Mouse (Mus musculus) embryonic facial prominence, embryonic 14.5 days (tissue): ENCODE measurements around the gene Spaca4. TPM values are rescaled to one million over a fixed set of nuclear protein-coding genes. Genes with fewer than 3 reads are reported as not detected.

Experiments
- ATAC-seq: fragments of 200-750 bp; cut with Nextera tagmentation; 2 replicates; pipeline ENCODE4 v1.8.0; 2017; ENCODE audit warnings: low read depth, moderate number of reproducible peaks, moderate TSS enrichment
- DNase-seq: peaks from one replicate; pipeline ENCODE4 v3.0.0-alpha.2; 2015; ENCODE audit warnings: low spot score
- H3K27ac ChIP-seq: fragments of 300-500 bp; sonication (generic); replicated peaks from 2 replicates; pipeline ENCODE4 v1.5.1; 2014; ENCODE audit warnings: low read depth, mild to moderate bottlenecking, low read length, moderate library complexity
- H3K27me3 ChIP-seq: fragments of 300-500 bp; sonication (generic); replicated peaks from 2 replicates; pipeline ENCODE4 v1.6.1; 2014; ENCODE audit warnings: low read length; ENCODE audit not compliant: control insufficient read depth, insufficient read depth
- H3K36me3 ChIP-seq: fragments of 300-500 bp; sonication (generic); 2 replicates; pipeline ENCODE4 v1.6.1; 2014; ENCODE audit warnings: low read length, mixed read lengths; ENCODE audit not compliant: control insufficient read depth, insufficient read depth
- H3K4me1 ChIP-seq: fragments of 300-500 bp; sonication (generic); 2 replicates; pipeline ENCODE4 v1.6.1; 2014; ENCODE audit warnings: antibody characterized with exemption, low read length; ENCODE audit not compliant: control insufficient read depth, insufficient read depth
- H3K4me2 ChIP-seq: fragments of 300-500 bp; sonication (generic); 2 replicates; pipeline ENCODE4 v1.6.1; 2014; ENCODE audit warnings: low read depth, mild to moderate bottlenecking, low read length, moderate library complexity, mixed read lengths
- H3K4me3 ChIP-seq: fragments of 300-500 bp; sonication (generic); 2 replicates; pipeline ENCODE4 v1.5.1; 2014; ENCODE audit warnings: low read depth, mild to moderate bottlenecking, low read length
- H3K9ac ChIP-seq: fragments of 300-500 bp; sonication (generic); 2 replicates; pipeline ENCODE4 v1.6.1; 2014; ENCODE audit warnings: low read depth, mild to moderate bottlenecking, low read length, moderate library complexity, mixed read lengths
- H3K9me3 ChIP-seq: fragments of 300-500 bp; sonication (generic); 2 replicates; pipeline ENCODE4 v1.6.1; 2016; ENCODE audit warnings: low read length; ENCODE audit not compliant: control insufficient read depth
- WGBS: fragments of 180-500 bp; shearing (Covaris S2); extraction: QIAGEN DNeasy Blood & Tissue Kit; methylation state at CpG from one replicate; pipeline ENCODE4 v1.1.7; 2014; 5-methylcytosine and 5-hydroxymethylcytosine counted together
- polyA plus RNA-seq: library from polyadenylated mRNA; unstranded; fragments of >200 nt; fragmentation: Nextera tagmentation; extraction: Ambion mirVana; gene quantifications from 2 replicates; pipeline ENCODE4 v1.2.1, GENCODE M21; 2014

Spaca4 gene
- polyA plus RNA-seq, 1 experiment from 2014 or later = not detected

- peak within 1 kb of the TSS; percentile 77 for H3K4me2 ChIP-seq
- H3K4me3 ChIP-seq = peak within 1 kb of the TSS; percentile 79
- peak; percentile 99 for DNase-seq
- H3K27ac ChIP-seq = peak within 1 kb of the TSS; percentile 91
- 0% methylated on average over 23 of the region's 41 CpGs for WGBS
- no peaks in the 10 kb centered on the region for H3K9me3 ChIP-seq
- no peaks in the 10 kb centered on the region for H3K27me3 ChIP-seq
- ATAC-seq = peak; percentile 74
- H3K9ac ChIP-seq = peak within 1 kb of the TSS; percentile 99
- peaks cover 21% of the 10 kb centered on the region for H3K4me1 ChIP-seq
- peaks cover 46% of the 10 kb centered on the region for H3K36me3 ChIP-seq
These were observed 7.7 kb downstream of the Spaca4 start, which contains the start of gene Sphk2 for GRCm38 (mm10) chr7:45717918-45718297. Gene Sphk2, minus strand, starts transcription at chr7:45718002.

- Histone ChIP-seq H3K9me3 (no peaks in the 10 kb centered on the region), H3K27ac (peak overlapping the region; percentile 91), H3K4me3 (peak overlapping the region; percentile 79), H3K36me3 (peaks cover 46% of the 10 kb centered on the region), H3K4me1 (peaks cover 21% of the 10 kb centered on the region), H3K4me2 (peak overlapping the region; percentile 71), H3K9ac (peak overlapping the region; percentile 85), H3K27me3 (no peaks in the 10 kb centered on the region)
- DNase-seq = no peak
- ATAC-seq = peak; percentile 7; the same call in 1 of the 2 replicates
- 8% methylated on average over 31 of the region's 31 CpGs for WGBS
These were observed 8.4 kb downstream of the Spaca4 start for GRCm38 (mm10) chr7:45716952-45717917.

GRCm38 (mm10) chr7:45716460-45716857 lies 9.2 kb downstream of the Spaca4 start:
- Histone ChIP-seq H3K4me3 (peak overlapping the region; percentile 79), H3K4me1 (peaks cover 21% of the 10 kb centered on the region), H3K9ac (0 out of 2 replicates have a peak overlapping the region, but pooled peaks have one; percentile 34), H3K27ac (no peak overlapping the region), H3K9me3 (no peaks in the 10 kb centered on the region), H3K4me2 (peak overlapping the region; percentile 71), H3K36me3 (peaks cover 47% of the 10 kb centered on the region), H3K27me3 (no peaks in the 10 kb centered on the region)
- DNase-seq (no peak), ATAC-seq (no peak)
- 88% methylated on average over 3 of the region's 3 CpGs for WGBS

GRCm38 (mm10) chr7:45715741-45716459 lies 9.7 kb downstream of the Spaca4 start:
- no peak for ATAC-seq
- DNase-seq = no peak
- Histone ChIP-seq H3K4me3 (peak overlapping the region; percentile 57), H3K36me3 (peaks cover 50% of the 10 kb centered on the region), H3K4me1 (peaks cover 21% of the 10 kb centered on the region), H3K4me2 (peak overlapping the region; percentile 71), H3K9ac (peak overlapping the region; percentile 34; the same call in 1 of the 2 replicates), H3K9me3 (no peaks in the 10 kb centered on the region), H3K27me3 (no peaks in the 10 kb centered on the region), H3K27ac (peak overlapping the region; percentile 67)
- 82% methylated on average over 19 of the region's 19 CpGs for WGBS

GRCm38 (mm10) chr7:45715090-45715708 lies 10.4 kb downstream of the Spaca4 start, which contains the start of gene Rpl18:
Gene Rpl18, plus strand, starts transcription at chr7:45715457.
- peak within 1 kb of the TSS; percentile 57 for H3K4me3 ChIP-seq
- WGBS = 13% methylated on average over 23 of the region's 34 CpGs
- peaks cover 51% of the 10 kb centered on the region for H3K36me3 ChIP-seq
- peak within 1 kb of the TSS; percentile 67 for H3K27ac ChIP-seq
- peak within 1 kb of the TSS; percentile 64 for H3K9ac ChIP-seq
- peaks cover 21% of the 10 kb centered on the region for H3K4me1 ChIP-seq
- H3K9me3 ChIP-seq = no peaks in the 10 kb centered on the region
- H3K4me2 ChIP-seq = peak within 1 kb of the TSS; percentile 71
- no peaks in the 10 kb centered on the region for H3K27me3 ChIP-seq
- peak; percentile 94 for ATAC-seq
- DNase-seq = peak; percentile 99

GRCm38 (mm10) chr7:45714630-45715089 lies 11.0 kb downstream of the Spaca4 start:
- ATAC-seq = peak; percentile 26
- Histone ChIP-seq H3K27me3 (no peaks in the 10 kb centered on the region), H3K27ac (peak overlapping the region; percentile 40; the same call in 1 of the 2 replicates), H3K4me2 (peak overlapping the region; percentile 71), H3K9me3 (no peaks in the 10 kb centered on the region), H3K4me1 (peaks cover 21% of the 10 kb centered on the region), H3K4me3 (peak overlapping the region; percentile 57), H3K9ac (peak overlapping the region; percentile 64), H3K36me3 (peaks cover 51% of the 10 kb centered on the region)
- 10% methylated on average over 13 of the region's 14 CpGs for WGBS
- DNase-seq = peak; percentile 61

GRCm38 (mm10) chr7:45713881-45714520 lies 11.6 kb downstream of the Spaca4 start:
- ATAC-seq (no peak), DNase-seq (no peak)
- Histone ChIP-seq H3K9me3 (no peaks in the 10 kb centered on the region), H3K27ac (no peak overlapping the region), H3K36me3 (peaks cover 46% of the 10 kb centered on the region), H3K27me3 (no peaks in the 10 kb centered on the region), H3K9ac (peak overlapping the region; percentile 64), H3K4me2 (peak overlapping the region; percentile 71), H3K4me3 (peak overlapping the region; percentile 57), H3K4me1 (peaks cover 19% of the 10 kb centered on the region)
- WGBS = 72% methylated on average over 6 of the region's 6 CpGs
